Mouse (Mus musculus): Measurements from ENCODE around the gene 4930550L24Rik.

DNA sequence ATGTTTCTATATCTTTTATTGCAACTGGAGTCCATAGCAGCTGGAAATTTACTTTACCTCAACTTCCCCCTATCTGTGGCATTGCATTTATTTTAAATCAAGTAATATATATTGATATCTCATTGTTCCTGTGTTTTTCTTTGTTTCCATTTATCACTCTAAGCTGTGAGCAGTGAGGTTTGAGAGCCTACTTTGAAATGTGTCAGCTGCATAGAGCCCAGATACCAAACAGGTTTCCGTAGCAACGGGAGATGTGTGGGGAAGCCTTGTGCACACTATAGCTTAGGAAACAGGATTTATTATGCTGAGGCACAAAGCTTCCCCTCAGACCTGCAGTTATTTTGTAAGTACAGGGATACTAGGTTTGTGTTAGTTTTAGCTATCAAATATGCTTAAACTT is 58.8 kb downstream of the 4930550L24Rik start:
- TF ChIP-seq POLR2A (IDR thresholded peaks at IDR 0.05; ENCODE audit: borderline replicate concordance, extremely low read depth, low read depth, low read length) (no peak), CTCF (IDR thresholded peaks at IDR 0.05; ENCODE audit: insufficient read depth, low read length) (no peak)
